Mouse (Mus musculus) heart, adult 8-10 months (tissue): ENCODE measurements around the gene Pim2. TPM values are rescaled to one million over a fixed set of nuclear protein-coding genes. Genes with fewer than 3 reads are reported as not detected.
A peak's percentile ranks its signal among the peaks of the same experiment; 100 is the strongest.

ENCODE experiments used
- DNase-seq: peaks from one replicate; pipeline ENCODE4 v3.0.0; 2022; ENCODE audit warnings: low spot score
- total RNA-seq, 4 experiments: library from RNA; stranded (reverse); gene quantifications; 2 replicates each; pipeline ENCODE4 v1.2.4; 2022

Pim2 gene
- 1 to 10 TPM; 2.4 to 6.1 (median 3.7) TPM for total RNA-seq

DNA sequence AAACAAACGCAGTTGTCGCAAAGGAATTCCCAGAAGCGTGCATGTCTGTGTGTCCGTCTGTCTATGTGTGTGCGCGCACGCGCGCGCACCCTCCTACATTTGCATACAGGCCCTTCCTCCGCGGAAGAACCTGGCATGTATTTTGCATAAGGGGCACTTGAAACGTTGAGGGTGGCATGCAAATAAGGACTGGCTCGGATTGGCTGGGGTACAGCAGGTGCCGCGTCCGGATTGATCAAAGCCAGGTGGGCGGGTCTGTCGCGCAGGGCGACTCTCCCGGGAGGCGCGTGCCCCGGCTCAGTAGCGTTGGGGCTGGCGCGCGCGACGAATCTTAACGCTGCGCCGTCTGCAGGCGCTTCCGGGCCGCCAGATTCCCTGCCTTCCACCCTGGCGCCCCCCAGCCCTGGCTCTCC is at the start of gene Pim2:
Pim2 (plus strand) TSS at position 256 of the 413 bp plus-strand sequence.
- DNase-seq: peak; percentile 59

GRCm38 (mm10) chrX:7837146-7837545 is 40.9 kb upstream of the Pim2 start:
- no peak for DNase-seq

GRCm38 (mm10) chrX:7840842-7841162 is 37.3 kb upstream of the Pim2 start:
- no peak for DNase-seq

DNA sequence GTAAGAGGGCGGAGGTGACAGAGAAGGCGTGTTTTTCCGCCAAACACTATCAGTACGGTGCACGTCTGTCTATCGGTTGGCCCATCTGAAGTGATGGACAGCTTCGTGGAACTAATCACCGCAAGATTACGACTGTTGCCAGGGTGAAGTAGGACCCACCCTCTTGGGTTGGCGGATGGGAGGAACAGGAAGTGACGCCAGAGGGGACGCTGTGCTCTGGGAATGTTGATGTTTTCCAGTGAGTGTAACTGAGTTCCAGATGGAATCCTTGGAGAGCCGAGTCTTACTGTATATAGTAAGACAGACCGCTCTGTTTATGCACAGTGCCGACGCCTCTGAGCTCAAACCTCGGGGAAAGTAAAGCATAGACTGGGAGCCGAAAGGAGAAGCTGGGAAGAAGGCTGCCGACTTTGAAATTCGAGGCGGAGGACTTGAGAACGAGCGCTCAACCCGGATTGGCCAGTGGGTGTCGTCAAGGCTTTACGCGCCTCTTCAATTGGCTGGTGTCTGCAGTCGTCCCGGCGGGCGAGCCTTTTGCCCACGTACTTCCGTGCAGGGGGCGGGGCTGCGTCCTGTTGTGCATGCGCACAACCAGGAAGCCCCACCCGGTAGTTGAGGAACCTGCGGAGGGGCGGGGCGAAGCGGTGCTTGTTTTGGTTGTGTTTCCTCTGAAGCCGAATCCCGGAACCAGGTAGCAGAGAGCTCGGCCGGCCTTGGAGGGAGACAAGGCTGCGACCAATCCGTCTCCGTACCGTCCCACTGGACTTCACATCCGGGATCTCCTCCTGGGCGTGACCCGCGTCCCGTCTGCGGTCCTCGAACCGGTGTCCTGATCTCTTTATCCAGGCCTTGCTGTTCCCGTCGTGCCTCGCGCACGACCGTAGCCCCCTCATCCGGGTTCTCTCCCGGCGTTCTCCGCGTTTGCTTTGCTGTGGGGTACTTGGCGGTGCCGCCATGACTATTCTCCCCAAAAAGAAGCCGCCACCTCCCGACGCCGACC is 36.6 kb upstream of the Pim2 start, which contains the start of gene Otud5:
Otud5 (plus strand) TSS at position 202 of the 1,000 bp plus-strand sequence.
- DNase-seq: peak; percentile 93

DNA sequence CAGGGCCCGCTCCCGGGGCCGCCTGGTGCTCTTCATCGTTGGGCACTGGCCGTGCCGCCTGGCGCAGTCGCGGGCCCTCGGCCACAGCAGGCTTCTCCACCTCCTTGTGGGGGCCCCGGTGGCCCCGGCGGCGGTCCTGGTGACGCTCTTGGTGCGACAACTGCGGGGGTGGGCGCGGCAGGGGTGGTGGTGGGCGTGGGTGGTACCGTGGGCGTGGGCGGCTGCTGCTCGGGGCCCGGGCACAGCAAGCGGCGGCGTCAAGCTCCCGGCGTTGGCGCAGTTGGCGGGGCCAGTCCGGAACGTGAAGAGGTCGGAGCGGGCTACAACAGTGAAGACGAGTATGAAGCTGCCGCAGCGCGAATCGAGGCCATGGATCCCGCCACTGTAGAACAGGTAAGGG is 35.7 kb upstream of the Pim2 start:
- no peak for DNase-seq

- DNase-seq: no peak
Observed at GRCm38 (mm10) chrX:7847845-7848244, 30.2 kb upstream of the Pim2 start.

GRCm38 (mm10) chrX:7854578-7854977 is 23.5 kb upstream of the Pim2 start:
- DNase-seq: no peak

- DNase-seq: no peak
Observed at GRCm38 (mm10) chrX:7859191-7859753, 18.8 kb upstream of the Pim2 start.

GRCm38 (mm10) chrX:7863181-7863580 is 14.9 kb upstream of the Pim2 start:
- no peak for DNase-seq

- no peak for DNase-seq
Observed at GRCm38 (mm10) chrX:7864551-7864950, 13.5 kb upstream of the Pim2 start.

- no peak for DNase-seq
Observed at GRCm38 (mm10) chrX:7865343-7865742, 12.7 kb upstream of the Pim2 start.

- DNase-seq: no peak
Observed at GRCm38 (mm10) chrX:7865786-7866185, 12.3 kb upstream of the Pim2 start.

DNA sequence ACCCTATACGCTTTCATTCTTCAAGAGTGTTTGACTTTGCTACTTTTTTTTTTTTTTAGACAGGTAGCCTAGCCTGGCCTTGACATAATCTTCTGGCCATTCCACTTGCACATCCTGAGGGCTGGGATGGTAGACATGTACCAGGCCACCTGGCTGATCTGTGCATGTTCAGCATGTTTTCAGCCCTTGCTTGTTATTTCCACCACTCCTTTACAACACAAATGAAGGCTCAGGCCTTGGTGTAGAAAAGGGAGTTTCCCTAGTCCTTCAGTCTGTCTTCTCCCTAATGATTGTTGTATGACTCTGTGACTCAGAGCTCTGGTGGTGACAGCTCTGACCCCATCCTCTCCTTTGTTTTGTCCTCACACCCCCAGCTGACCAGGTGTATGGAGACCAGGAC is 10.9 kb upstream of the Pim2 start:
- DNase-seq: no peak

- DNase-seq: no peak
Observed at GRCm38 (mm10) chrX:7868506-7868905, 9.6 kb upstream of the Pim2 start.

GRCm38 (mm10) chrX:7869826-7870225 is 8.2 kb upstream of the Pim2 start:
- no peak for DNase-seq

DNA sequence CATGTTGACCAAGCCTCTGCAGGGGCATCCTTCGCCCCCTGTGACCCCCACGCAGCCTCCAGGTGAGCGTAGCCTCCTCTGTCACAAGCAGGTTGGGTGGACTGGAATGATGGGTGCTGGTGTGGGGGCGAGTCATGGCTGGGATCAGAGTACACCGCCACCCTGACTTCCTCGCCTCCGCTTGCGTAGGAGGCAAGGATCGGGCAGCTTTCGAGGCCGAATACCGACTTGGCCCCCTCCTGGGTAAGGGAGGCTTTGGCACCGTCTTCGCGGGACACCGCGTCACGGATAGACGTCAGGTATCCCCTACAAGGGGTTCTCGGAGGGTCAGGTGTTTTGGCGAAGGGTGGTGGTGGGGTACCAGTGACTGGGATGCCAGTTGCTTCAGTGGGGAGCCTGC is 433 bp downstream of the Pim2 start:
- DNase-seq: no peak

- DNase-seq: peak; percentile 34
Observed at GRCm38 (mm10) chrX:7879819-7880218, 1.8 kb downstream of the Pim2 start.

DNA sequence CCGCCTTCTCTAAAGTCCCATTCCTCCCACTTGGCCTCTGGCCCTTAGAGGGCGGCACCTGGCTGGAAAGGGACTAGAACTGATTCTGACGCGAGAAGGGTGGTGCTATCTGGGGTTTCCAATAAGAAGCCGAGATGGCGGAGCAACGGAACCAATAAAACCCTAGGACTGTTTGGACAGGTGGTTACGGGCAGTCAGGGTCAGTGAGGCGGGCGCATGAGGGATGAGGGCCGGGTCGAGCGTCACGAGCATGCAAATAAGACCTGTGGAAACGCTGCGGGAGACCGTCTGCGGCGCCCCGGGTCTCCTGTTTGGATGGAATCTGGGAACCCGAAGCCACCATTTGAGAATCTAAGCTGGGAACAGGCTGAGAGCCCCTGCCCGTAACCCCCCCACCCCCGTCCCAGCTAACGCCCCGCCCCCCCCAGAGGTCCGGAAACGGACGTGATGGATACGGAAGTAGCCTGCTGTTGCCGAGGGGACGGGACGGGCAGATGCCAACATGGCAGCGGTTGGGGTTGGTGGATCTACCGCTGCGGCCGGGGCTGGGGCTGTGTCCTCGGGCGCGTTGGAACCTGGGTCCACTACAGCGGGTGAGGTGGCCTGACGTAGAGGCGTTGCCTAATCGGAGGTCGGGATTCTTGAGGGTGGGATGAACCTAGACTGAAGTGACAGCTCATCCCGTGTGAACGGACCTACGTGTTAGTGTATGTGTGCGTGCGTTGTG is 5.9 kb downstream of the Pim2 start, which contains the start of gene Slc35a2:
Slc35a2 (plus strand) TSS at position 188 of the 727 bp plus-strand sequence.
- peak; percentile 92 for DNase-seq

GRCm38 (mm10) chrX:7898211-7898610 is 20.1 kb downstream of the Pim2 start:
- no peak for DNase-seq

GRCm38 (mm10) chrX:7898880-7899874 is 21.1 kb downstream of the Pim2 start, which contains the start of the genes Pqbp1 and Timm17b:
Pqbp1 (minus strand) TSS chrX:7899269.
Timm17b (plus strand) TSS chrX:7899357.
- peak; percentile 87 for DNase-seq

DNA sequence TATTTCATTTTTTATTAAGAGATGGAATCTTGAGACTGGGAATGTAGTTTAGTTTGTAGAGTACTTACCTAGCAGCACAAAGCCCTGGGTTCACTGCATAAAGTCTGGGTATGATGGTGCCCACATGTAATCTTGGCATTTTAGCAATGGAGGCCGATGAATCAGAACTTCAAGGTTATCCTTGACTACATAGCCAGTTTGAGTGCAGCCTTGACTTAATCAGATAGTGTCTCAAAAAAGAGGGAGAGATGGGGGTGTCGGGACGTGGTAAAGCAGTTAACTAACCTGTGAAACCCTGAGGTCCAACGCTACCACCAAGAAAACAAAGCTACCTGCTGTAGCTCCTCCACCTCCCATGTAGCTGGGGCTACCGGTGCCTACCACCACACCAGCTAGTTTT is 26.4 kb downstream of the Pim2 start:
- DNase-seq: no peak
